Mouse (Mus musculus) cortical plate, adult 2 months (tissue): ENCODE results near the gene Helq.

Experiments
- CTCF ChIP-seq: fragments of 200-500 bp; IDR thresholded peaks from 2 replicates; pipeline ENCODE4 v1.5.1; 2011; ENCODE audit warnings: mild to moderate bottlenecking, control low read depth, low read length; ENCODE audit not compliant: insufficient read depth; ENCODE audit errors: extremely low read depth
- POLR2A ChIP-seq: fragments of 200-500 bp; IDR thresholded peaks from 2 replicates; pipeline ENCODE4 v1.6.1; 2011; ENCODE audit warnings: mild to moderate bottlenecking, low read length, control low read depth; ENCODE audit not compliant: insufficient read depth; ENCODE audit errors: extremely low read depth

GRCm38 (mm10) chr5:100776900-100777299 is 21.5 kb downstream of the Helq start:
- TF ChIP-seq CTCF (no peak), POLR2A (no peak)
